Mouse (Mus musculus) lung, postnatal 0 days (tissue): ENCODE measurements at regions not wholly inside any gene's neighbourhood (a gene's known extent, or its start where the extent isn't known, plus 50 kb on each side); places are given as distances from the start of the nearest gene placed in this dataset.

Experiments
- CTCF ChIP-seq: IDR thresholded peaks from 2 replicates; pipeline ENCODE4 v1.5.1; 2016; ENCODE audit warnings: antibody characterized with exemption, mild to moderate bottlenecking
- EP300 ChIP-seq: IDR thresholded peaks from 2 replicates; pipeline ENCODE4 v1.6.1; 2016; ENCODE audit warnings: antibody characterized with exemption, mild to moderate bottlenecking, control low read depth

GRCm38 (mm10) chr6:110137043-110137650 lies 508.2 kb upstream of the Grm7 start:
- TF ChIP-seq CTCF (no peak), EP300 (no peak)
